Mouse (Mus musculus) T-helper 1 cell (primary cell): ENCODE results near the gene Skint5.
"Not testable (repeated sequence)": the region's sequence is repeated elsewhere in the genome, so short reads cannot be mapped to it uniquely, and the experiment has no call there.

Experiments
- in situ Hi-C: fragments of 300-600 bp; cut with MboI, MseI; formaldehyde crosslinking; loops from one replicate; pipeline ENCODE4 v1.15.1; 2025; ENCODE audit warnings: high pct_unique_total_duplicates

The Skint5 gene

GRCm38 (mm10) chr4:113999403-113999802, at the start of gene Skint5:
Skint5 (minus strand) TSS chr4:113999503.
- in situ Hi-C loops = no loop called here

- in situ Hi-C loops = no loop called here
Observed at GRCm38 (mm10) chr4:113957343-113957742, 42.0 kb downstream of the Skint5 start.

- in situ Hi-C loops = no loop called here
Observed at GRCm38 (mm10) chr4:113764182-113764581, 235.1 kb downstream of the Skint5 start.

GRCm38 (mm10) chr4:113763684-113764083, 235.6 kb downstream of the Skint5 start:
- in situ Hi-C loops = no loop called here

DNA sequence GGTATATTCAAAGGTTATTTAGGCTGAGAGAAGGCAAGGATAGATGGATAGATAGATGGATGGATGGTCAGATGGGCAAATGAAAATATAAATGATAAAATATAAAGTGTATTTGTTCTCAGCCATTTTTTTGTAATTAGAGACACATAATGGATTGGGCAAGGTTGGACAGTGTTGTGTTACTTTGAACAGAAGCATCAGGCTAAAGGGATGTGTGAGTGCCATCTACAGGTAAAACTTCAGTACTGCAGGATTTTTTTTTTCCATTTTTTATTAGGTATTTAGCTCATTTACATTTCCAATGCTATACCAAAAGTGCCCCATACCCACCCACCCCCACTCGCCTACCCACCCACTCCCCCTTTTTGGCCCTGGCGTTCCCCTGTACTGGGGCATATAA, 551.1 kb downstream of the Skint5 start:
- in situ Hi-C loops = not testable (repeated sequence)
